Mouse (Mus musculus): ENCODE measurements at regions not wholly inside any gene's neighbourhood (a gene's known extent, or its start where the extent isn't known, plus 50 kb on each side); places are given as distances from the start of the nearest gene placed in this dataset.
"Not testable (repeated sequence)": the region's sequence is repeated elsewhere in the genome, so short reads cannot be mapped to it uniquely, and the experiment has no call there.

- H3K36me3 ChIP-seq (ENCODE audit: control insufficient read depth, insufficient read depth, low read length) = no peaks in the 10 kb centered on the region
- no peaks in the 10 kb centered on the region for H3K4me1 ChIP-seq (ENCODE audit: control insufficient read depth, insufficient read depth, low read length)
- H3K27ac ChIP-seq (ENCODE audit: control insufficient read depth, insufficient read depth, low read depth, low read length) = no peak overlapping the region
- no peak for TF ChIP-seq CTCF (IDR thresholded peaks at IDR 0.05; ENCODE audit: control insufficient read depth, insufficient read depth, insufficient replicate concordance, low read depth, low read length)
- no peak for TF ChIP-seq POLR2A (IDR thresholded peaks at IDR 0.05; ENCODE audit: control insufficient read depth, low read depth, low read length)
- no peaks in the 10 kb centered on the region for H3K27me3 ChIP-seq (ENCODE audit: control insufficient read depth, insufficient read depth, low read length)
- no peak overlapping the region for H3K4me3 ChIP-seq (ENCODE audit: control insufficient read depth, low read depth, low read length)
These were observed 547.0 kb upstream of the Adamts5 start for GRCm38 (mm10) chr16:86448478-86449160.

- H3K36me3 ChIP-seq (ENCODE audit: control insufficient read depth, insufficient read depth, low read length); H3K27me3 ChIP-seq (ENCODE audit: control insufficient read depth, insufficient read depth, low read length); H3K27ac ChIP-seq (ENCODE audit: control insufficient read depth, insufficient read depth, low read depth, low read length); H3K4me3 ChIP-seq (ENCODE audit: control insufficient read depth, low read depth, low read length); H3K4me1 ChIP-seq (ENCODE audit: control insufficient read depth, insufficient read depth, low read length): not testable (repeated sequence)
These were observed 517.8 kb upstream of the Adamts5 start for GRCm38 (mm10) chr16:86419458-86419857.

GRCm38 (mm10) chr16:86404309-86404708 is 502.7 kb upstream of the Adamts5 start:
- no peaks in the 10 kb centered on the region for H3K36me3 ChIP-seq (ENCODE audit: control insufficient read depth, insufficient read depth, low read length)
- H3K27me3 ChIP-seq (ENCODE audit: control insufficient read depth, insufficient read depth, low read length) = no peaks in the 10 kb centered on the region
- no peak overlapping the region for H3K27ac ChIP-seq (ENCODE audit: control insufficient read depth, insufficient read depth, low read depth, low read length)
- no peak for TF ChIP-seq CTCF (IDR thresholded peaks at IDR 0.05; ENCODE audit: control insufficient read depth, insufficient read depth, insufficient replicate concordance, low read depth, low read length)
- no peak for TF ChIP-seq POLR2A (IDR thresholded peaks at IDR 0.05; ENCODE audit: control insufficient read depth, low read depth, low read length)
- no peaks in the 10 kb centered on the region for H3K4me1 ChIP-seq (ENCODE audit: control insufficient read depth, insufficient read depth, low read length)
- no peak overlapping the region for H3K4me3 ChIP-seq (ENCODE audit: control insufficient read depth, low read depth, low read length)

- Histone ChIP-seq H3K27ac (ENCODE audit: control insufficient read depth, insufficient read depth, low read depth, low read length) (no peak overlapping the region), H3K27me3 (ENCODE audit: control insufficient read depth, insufficient read depth, low read length) (no peaks in the 10 kb centered on the region), H3K36me3 (ENCODE audit: control insufficient read depth, insufficient read depth, low read length) (no peaks in the 10 kb centered on the region), H3K4me1 (ENCODE audit: control insufficient read depth, insufficient read depth, low read length) (no peaks in the 10 kb centered on the region), H3K4me3 (ENCODE audit: control insufficient read depth, low read depth, low read length) (no peak overlapping the region)
- TF ChIP-seq CTCF (IDR thresholded peaks at IDR 0.05; ENCODE audit: control insufficient read depth, insufficient read depth, insufficient replicate concordance, low read depth, low read length) (no peak), POLR2A (IDR thresholded peaks at IDR 0.05; ENCODE audit: control insufficient read depth, low read depth, low read length) (no peak)
These were observed 499.8 kb upstream of the Adamts5 start for GRCm38 (mm10) chr16:86401381-86401780.

DNA sequence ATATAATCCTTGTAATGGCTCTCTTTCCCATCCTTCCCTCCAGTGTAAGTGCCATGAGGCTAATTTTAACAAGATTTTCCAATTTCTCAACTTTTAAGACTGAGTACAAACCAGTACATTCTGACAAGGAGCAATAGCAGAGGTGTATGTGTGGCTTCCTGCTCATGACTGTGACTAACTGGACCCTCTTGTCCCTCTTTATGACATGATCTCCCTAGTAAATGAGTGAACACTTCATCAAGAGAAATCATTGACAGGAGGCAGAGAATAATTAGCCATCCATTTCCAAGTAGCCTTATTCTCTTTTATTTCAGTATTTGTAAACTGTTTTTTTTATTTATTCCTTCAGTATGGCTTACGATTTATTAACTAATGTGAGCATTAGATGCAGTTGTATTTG is 497.7 kb upstream of the Adamts5 start:
- no peak overlapping the region for H3K27ac ChIP-seq (ENCODE audit: control insufficient read depth, insufficient read depth, low read depth, low read length)
- H3K36me3 ChIP-seq (ENCODE audit: control insufficient read depth, insufficient read depth, low read length) = no peaks in the 10 kb centered on the region
- no peak for TF ChIP-seq CTCF (IDR thresholded peaks at IDR 0.05; ENCODE audit: control insufficient read depth, insufficient read depth, insufficient replicate concordance, low read depth, low read length)
- TF ChIP-seq POLR2A (IDR thresholded peaks at IDR 0.05; ENCODE audit: control insufficient read depth, low read depth, low read length) = no peak
- H3K4me1 ChIP-seq (ENCODE audit: control insufficient read depth, insufficient read depth, low read length) = no peaks in the 10 kb centered on the region
- H3K4me3 ChIP-seq (ENCODE audit: control insufficient read depth, low read depth, low read length) = no peak overlapping the region
- no peaks in the 10 kb centered on the region for H3K27me3 ChIP-seq (ENCODE audit: control insufficient read depth, insufficient read depth, low read length)

GRCm38 (mm10) chr16:86397521-86397920 is 495.9 kb upstream of the Adamts5 start:
- Histone ChIP-seq H3K4me1 (ENCODE audit: control insufficient read depth, insufficient read depth, low read length) (no peaks in the 10 kb centered on the region), H3K27me3 (ENCODE audit: control insufficient read depth, insufficient read depth, low read length) (no peaks in the 10 kb centered on the region), H3K4me3 (ENCODE audit: control insufficient read depth, low read depth, low read length) (no peak overlapping the region), H3K27ac (ENCODE audit: control insufficient read depth, insufficient read depth, low read depth, low read length) (no peak overlapping the region), H3K36me3 (ENCODE audit: control insufficient read depth, insufficient read depth, low read length) (no peaks in the 10 kb centered on the region)
- no peak for TF ChIP-seq POLR2A (IDR thresholded peaks at IDR 0.05; ENCODE audit: control insufficient read depth, low read depth, low read length)

GRCm38 (mm10) chr16:86389063-86389723 is 487.6 kb upstream of the Adamts5 start:
- TF ChIP-seq POLR2A (IDR thresholded peaks at IDR 0.05; ENCODE audit: control insufficient read depth, low read depth, low read length) (no peak), CTCF (IDR thresholded peaks at IDR 0.05; ENCODE audit: control insufficient read depth, insufficient read depth, insufficient replicate concordance, low read depth, low read length) (no peak)
- no peak overlapping the region for H3K27ac ChIP-seq (ENCODE audit: control insufficient read depth, insufficient read depth, low read depth, low read length)
- no peaks in the 10 kb centered on the region for H3K36me3 ChIP-seq (ENCODE audit: control insufficient read depth, insufficient read depth, low read length)
- H3K4me1 ChIP-seq (ENCODE audit: control insufficient read depth, insufficient read depth, low read length) = no peaks in the 10 kb centered on the region
- H3K4me3 ChIP-seq (ENCODE audit: control insufficient read depth, low read depth, low read length) = no peak overlapping the region
- H3K27me3 ChIP-seq (ENCODE audit: control insufficient read depth, insufficient read depth, low read length) = no peaks in the 10 kb centered on the region
